Mouse (Mus musculus): Measurements from ENCODE around the gene Ankrd24. TPM values are rescaled to one million over a fixed set of nuclear protein-coding genes. Genes with fewer than 3 reads are reported as not detected.

Ankrd24 gene
- 38.6 and 40.5 TPM in 2 replicates for polyA plus RNA-seq (2012; rRNA removed)

DNA sequence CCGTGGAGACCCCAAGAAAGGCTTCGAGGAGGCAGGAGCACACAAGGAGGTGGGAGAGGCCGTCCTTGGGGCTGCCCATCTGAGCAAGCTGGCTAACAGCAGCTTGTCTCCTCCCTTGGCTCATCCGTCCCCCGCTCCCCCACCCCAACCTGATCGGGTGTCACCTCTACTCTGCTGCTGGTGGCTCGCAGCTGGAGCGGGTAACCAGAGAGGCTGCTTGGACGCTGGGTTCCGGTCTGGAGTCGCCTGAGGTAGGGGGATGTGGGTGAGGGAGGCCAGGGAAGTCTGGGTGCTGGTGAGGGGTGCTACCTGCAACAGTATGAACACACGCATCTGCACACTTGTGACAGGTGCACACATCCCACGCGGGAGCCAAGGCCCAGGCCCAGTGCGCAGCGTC, at the start of gene Ankrd24:
Gene Ankrd24 (plus strand): TSS at position 151 of the 400 bp plus-strand sequence.
- no peak for DNase-seq (ENCODE audit: low read depth)

DNA sequence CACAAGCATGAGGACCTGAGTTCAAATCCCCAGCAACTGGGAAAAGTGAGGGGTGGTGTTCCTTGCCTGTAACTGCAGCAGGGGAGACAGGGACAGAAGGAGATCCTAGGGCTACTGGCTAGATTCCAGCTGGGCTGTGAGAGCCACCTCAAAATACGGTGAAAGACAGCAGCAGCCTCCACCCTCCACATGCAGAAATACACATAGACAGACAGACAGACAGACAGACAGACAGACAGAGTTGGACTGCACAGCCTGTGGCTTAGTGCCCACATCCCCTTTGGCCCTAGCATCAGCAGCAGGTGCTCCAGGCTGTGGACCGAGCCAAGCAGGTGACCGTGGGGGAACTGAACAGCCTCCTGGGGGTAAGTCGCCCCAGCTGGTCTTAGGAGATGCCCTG, 48.4 kb upstream of the Ankrd24 start:
- DNase-seq (ENCODE audit: low read depth) = no peak

DNA sequence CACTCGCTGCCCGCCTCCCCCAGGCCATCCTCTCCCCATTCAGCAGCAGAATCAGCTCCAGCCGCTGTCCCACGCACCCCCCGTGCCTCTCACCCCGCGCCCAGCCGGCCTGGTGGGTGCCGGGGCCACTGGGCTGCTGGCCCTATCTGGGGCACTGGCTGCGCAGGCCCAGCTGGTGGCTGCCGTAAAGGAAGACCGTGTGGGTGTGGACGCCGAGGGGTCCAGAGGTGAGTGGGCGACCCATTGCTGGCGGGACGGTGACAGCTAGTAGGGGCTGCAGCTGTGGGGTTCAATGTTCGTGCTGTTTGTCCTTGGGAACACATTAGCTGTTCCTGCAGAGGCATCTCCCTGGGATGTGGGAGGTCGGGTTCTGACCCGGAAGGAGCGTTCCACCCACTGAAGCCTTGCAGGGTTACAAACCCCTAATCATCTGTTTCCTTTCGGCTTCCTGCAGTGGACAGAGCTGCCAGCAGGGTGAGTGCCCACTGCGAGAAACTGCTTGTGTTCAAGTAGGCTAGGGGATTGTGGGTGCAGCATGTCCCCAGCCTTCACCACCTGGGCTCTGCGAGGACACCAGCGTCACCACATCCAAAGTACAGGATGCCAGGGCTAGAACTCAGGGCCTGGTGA, 47.8 kb upstream of the Ankrd24 start:
- DNase-seq (ENCODE audit: low read depth) = no peak

DNA sequence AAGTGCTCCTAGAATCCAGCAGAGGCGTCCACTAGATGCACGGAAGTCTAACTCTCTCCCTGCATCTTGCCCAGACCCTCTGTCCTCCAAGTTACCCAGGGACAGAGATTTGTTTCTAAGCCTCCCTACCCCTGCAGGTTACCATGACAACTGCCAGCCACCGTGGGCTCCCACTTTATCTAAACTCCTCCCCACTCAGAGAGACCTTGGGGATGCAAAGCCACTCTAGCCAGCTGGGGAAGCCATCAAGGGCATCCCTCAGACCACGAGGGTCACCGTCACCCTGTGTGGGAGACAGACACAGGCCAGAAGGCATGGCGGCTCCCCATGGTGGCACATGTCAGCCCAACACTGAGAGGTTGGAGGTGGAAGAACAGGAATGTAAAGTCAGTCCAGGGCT, 45.0 kb upstream of the Ankrd24 start:
- no peak for DNase-seq (ENCODE audit: low read depth)

DNA sequence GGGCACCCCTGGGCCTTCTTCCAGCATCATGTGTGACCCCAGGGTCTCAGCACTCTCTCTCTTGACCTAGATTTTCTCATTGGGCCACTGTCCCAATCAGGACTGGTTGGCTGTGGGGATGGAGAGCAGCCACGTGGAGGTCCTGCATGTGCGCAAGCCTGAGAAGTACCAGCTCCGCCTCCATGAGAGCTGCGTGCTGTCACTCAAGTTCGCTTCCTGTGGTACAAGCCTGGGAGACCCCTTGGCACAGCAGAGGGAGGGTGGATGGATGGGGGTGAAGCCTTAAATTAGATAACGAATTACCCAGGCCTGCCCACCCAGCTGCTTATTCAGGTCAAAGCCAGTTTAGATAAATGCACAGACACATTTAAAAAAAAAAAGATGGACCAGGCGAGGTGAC, 39.6 kb upstream of the Ankrd24 start:
- no peak for DNase-seq (ENCODE audit: low read depth)

DNA sequence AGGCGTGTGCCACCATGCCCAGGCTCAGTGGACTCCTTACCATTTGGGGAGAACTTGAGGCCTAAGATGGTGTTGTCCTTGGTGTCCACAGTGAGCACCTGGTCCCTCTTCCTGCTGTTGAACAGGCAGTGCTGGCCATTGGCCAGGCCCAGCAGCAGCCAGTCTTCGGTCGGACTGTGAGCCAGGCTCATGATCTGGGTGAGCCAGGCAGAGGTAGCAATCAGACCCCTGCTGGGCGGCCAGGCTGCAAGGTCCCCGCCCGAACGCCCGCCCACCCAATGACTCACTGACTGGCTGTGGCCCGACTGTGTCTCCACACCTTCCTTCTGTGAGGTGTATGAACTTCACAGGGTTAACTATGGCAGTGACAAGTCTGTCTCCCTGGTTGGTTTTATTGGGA, 36.5 kb upstream of the Ankrd24 start:
- no peak for DNase-seq (ENCODE audit: low read depth)

DNA sequence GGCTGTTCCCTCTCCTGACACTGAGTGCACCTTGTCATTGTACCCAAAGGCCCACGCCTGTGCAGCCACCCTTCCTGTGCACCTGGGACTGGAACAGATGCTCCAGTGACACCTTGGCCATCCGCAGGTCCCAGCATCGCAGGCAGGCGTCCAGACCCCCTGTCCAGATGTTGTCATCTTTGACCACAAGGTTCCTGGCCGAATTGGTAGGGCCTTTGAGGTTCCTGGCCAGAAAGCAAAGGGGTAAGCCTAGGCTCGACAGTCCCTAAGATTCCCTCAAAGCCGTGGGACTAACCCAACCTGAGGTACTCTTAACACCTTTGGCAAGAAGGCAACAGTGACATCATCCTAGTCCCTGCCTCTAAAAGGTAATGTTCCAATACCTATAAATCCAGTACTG, 35.7 kb upstream of the Ankrd24 start:
- DNase-seq (ENCODE audit: low read depth) = no peak

DNA sequence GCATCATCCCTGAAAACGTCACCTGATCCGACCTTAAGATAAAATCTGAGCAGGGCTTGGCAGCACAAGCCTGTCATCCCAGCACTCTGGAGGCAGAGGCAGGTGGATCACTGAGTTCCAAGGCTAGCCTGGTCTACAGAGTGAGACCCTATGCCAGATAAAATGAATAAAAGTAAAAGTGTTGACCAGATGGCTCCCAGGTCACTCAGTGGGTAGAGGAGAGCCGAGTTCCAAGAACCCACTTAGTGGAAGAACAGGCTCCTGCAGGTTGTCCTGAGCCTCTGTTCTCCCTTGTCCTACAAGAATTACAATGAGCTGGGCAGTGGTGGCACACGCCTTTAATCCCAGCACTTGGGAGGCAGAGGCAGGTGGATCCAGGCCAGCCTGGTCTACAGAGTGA, 35.1 kb upstream of the Ankrd24 start:
- DNase-seq (ENCODE audit: low read depth) = no peak

DNA sequence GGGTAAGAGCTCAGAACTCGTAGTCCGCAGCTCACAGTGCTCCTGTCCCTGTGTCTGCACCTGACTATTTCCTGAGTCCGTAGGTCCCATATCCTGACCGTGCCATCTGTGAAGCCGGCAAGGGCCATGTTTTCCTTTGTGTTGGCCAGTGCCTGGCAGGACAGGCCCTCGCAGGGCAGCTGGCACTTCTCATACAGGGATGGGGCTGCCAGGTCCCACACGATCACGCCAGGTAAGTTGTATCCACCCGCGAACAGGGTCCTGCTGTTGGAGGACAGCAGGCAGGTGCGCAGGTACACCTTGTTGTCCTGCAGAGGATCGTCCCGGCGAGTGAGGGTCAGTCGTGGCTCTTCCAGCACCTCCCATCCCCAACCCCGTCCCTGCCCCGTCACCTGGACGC, 34.4 kb upstream of the Ankrd24 start:
- no peak for DNase-seq (ENCODE audit: low read depth)

DNA sequence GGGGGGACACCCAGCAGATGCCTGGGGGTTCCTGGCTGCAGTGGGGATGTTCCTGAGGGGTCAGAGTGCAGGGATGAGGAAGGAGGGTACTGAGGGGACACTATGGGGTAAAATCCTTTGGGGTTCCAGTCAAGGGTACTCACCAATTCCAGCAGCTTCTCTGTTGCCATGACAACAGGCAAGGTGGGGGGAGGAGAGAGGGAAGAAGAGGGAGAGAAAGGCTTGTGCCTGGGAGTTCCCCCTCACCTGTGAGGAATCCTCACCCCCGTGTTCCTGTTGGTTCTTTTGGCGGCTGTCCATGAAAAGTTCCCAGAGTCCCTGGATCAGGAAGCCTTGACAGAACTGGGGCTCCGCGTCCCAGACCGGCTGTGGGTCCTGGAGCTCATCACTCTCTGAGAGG, 32.7 kb upstream of the Ankrd24 start:
- no peak for DNase-seq (ENCODE audit: low read depth)

DNA sequence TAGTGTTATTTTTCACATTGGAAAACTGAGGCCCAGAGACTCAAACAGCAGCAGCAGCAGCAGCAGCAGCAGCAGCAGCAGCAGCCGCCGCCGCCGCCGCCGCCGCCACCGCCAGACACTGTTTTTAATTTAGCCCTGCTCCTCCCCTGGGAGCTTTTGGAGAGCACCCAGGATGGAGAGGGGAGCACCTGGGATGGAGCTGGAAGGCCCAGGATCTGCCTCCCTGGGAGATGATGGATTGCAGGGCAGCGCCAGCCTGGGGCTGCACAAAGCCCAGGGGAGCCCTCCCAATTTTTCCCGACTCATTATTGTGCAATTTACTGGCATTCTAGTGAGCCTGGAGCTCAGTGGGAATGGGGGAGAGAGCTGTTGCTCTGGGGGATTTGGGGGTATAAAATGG, 31.7 kb upstream of the Ankrd24 start:
- no peak for DNase-seq (ENCODE audit: low read depth)

DNA sequence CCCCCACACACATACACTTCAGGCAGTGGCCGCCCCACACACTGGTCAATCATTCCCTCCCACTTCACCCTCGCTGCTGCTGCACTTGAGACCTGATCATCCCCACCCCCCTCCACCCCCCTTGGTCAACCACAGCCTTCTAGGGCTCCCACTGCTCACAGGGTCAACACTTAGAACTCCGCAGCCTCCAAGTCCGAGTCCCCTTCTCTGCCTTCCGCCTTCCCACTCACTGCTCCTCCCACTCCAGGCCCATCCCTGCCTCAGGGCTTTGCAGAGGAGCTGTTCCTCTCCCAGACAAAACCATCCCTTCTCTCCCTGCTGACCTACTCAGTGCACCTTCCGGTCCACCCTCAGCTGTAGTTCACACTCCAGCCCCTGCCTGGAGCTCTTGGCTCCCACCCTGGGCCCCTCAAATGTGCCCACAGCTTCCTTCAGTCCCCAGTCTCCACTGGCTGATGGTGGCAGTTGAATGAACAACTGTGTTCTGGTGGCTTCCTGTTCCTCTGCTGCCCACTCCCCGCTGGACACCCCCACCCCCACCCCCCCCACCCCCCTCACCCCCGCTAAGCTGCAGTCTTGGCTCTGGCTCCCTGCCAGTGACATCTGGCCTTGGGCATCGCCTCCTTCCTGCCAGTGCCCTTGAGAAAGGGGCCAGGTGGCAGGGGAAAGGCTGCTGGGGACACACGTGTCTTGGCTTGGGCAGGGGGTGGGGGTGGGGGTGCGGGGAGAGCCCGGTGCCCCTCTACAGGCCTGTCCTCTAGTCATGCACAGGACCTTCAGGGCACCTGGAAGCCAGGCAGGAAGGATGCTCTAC, 31.0 kb upstream of the Ankrd24 start:
- DNase-seq (ENCODE audit: low read depth) = no peak

DNA sequence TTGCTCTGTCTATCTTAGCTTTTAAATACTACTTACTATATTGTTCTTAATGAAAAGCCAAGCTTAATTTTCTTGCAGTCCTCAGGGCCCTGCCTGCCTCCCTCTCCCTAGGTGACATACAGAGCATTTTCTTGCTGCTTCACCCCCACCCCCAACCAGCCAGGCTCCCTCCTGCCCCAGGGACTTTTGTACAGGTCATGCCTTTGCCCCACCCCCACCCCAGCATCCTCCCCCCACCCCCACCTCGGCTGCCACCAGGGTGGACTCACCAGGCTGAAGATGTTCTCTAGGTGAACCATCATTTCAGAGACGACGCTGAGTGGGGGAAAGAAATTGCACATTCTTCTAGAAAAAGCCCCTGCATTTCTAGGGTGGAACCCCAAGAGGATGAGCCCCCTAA, 30.0 kb upstream of the Ankrd24 start:
- DNase-seq (ENCODE audit: low read depth) = no peak

DNA sequence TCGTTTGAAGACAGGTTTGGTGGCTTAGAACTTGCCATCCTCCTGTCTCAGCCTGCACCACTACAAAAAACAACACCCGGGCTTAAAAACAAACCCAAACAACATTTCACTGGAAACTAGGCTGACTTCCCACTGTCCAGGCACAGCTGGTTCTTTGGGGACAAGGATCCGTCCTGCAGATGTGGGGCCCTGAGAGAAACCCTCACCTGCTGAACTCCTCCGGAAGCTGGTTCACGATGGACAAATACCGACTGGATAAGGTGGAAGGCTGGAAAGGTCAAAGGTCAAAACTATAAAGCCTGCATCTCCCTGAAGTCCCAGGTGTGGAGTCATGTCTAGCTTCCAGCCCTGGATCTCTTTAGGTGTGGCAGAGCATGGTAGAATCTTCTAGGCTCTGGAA, 29.5 kb upstream of the Ankrd24 start:
- DNase-seq (ENCODE audit: low read depth) = no peak

DNA sequence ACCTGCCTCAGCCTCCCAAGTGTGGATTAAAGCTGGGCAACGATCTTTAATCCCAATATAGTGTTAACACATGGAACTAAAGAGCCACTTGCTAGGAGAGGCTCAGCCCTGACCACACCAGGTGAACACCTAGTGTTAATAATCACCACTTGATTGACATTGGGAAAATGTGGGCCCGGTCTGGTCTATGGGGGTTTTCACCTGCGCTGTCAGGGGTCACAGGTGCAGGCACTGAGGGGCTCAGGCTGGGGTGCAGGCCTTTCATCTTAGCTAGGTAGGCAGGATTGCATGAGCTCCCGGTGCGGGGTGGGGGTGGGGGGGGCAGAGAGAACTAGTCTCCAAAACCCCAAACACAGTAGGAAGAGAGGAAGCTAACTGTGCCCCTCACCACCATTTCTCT, 28.7 kb upstream of the Ankrd24 start:
- no peak for DNase-seq (ENCODE audit: low read depth)

DNA sequence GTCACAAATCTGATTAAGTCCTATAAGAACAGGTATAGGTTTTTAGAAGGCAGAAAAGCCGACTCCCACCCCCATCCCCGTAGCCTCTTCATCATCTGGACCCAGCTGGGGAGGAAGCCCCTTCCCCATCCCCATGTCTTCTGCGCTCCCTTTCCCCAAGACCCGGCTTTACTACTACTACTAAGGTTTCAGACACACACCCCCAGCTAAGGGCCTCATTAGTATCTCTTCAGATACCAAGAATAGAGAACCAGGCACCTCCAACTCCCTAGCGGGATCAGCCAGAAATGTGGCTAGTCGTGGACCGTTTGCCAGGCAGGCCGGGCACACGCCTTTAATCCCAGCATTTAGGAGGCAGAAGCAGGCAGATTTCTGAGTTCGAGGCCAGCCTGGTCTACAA, 28.2 kb upstream of the Ankrd24 start:
- no peak for DNase-seq (ENCODE audit: low read depth)

DNA sequence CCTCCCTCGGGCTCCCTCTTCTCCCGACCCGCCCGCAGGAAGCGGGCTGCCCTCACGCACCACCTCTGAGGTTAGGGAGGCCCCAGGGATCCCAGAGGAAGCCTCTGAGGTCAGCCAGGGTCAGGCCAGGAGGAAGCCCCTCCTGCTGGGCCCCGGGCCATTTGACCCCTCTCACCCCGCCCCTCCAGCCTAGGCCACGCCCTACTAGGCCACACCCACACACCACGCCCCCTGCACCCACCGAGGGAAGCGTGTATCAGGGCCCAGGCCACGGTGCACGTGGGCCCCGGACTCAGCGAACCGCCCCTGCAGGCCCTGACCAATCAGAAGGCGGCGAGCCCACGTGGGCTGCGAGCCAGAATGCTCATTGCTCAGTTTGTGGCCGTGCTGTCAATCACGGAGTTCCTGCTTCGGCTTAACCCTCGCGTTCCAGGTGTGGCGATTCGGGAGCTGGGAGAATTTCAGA, 27.6 kb upstream of the Ankrd24 start, which contains the start of gene Tle6:
Gene Tle6 (minus strand): TSS at position 336 of the 466 bp plus-strand sequence.
- DNase-seq (ENCODE audit: low read depth) = peak; percentile 54

DNA sequence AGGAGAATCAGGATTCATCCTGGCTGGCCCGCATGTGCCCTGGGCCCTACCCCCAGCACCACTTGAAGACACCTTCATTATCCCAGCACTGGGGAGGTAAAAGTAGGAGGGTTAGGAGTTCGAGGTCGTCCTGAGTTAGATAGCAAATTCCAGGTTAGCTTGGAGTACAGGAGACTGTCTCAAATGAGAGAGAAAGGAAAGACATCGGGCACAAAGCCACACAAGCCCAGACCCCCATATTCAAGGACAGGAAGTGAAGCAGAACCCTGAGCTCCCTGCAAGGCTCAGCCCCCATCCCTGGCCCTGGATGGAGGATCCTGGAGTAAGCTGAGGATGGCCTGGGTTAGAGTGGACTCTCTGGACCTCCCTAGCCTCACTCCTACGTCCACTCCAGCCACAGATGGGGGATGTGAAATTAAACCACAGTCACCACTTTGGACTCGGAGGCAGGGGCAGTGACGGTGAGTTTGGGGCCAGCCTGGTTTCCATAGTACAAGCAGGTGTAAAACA, 26.9 kb upstream of the Ankrd24 start:
- DNase-seq (ENCODE audit: low read depth) = no peak

DNA sequence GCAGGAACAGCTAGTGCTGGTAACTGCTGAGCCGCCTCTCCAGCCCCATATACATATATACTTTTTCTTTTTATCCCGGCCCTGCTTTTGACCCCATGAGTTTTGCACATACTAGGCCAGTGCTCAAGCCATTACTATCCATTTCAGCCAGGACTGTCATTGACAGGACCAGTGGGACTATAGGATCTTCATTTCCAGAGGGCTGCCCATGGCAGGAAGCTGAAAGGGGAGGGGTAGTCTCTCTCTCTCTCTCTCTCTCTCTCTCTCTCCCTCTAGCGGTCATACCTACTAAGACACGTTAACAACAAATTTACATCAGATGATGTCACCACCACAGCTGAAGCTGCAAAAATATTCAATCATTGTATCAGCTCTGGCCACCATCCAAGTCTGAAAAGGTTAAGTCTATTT, 25.6 kb upstream of the Ankrd24 start:
- DNase-seq (ENCODE audit: low read depth) = no peak

DNA sequence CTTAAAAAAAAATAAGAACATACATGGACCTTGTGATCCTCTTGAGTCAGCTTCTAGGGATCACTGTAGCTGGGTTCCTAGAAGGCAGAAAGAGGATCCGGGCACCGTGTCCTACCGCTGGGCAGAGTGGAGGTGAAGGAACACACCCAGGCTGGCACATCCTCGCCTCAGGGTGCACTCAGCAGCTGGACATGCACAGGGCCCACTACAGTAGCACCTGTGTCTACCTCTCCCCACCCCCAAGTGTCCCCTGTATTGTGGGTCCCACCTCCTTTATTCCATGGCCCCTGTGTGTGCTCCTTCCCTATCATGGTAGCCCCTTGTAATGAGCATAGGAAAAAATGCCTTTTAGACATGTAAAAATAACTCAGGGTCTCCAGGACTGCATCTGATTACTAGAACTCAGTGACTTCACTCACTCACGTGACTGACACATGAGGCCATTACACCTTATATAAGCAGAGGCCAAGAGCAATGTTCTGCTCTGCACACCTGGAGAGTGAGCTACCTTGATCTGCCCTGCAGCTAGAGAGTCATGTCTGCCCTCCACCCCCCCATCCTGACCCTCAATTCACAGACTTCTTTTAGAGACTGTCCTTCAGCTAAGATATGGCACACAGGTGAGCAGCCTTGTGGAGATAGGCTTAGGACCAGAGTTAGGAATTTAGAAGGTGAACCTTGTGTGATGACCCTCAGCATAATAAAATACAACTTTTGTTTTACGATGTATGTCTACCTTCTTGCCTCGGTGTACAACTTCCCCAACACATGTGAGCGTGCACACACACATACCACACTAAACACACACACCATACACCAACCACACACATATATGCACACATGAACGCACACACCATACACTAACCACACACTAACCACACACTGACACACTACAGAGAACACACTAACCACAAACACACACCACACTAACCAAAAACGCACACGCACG, 24.0 kb upstream of the Ankrd24 start:
- DNase-seq (ENCODE audit: low read depth) = no peak

DNA sequence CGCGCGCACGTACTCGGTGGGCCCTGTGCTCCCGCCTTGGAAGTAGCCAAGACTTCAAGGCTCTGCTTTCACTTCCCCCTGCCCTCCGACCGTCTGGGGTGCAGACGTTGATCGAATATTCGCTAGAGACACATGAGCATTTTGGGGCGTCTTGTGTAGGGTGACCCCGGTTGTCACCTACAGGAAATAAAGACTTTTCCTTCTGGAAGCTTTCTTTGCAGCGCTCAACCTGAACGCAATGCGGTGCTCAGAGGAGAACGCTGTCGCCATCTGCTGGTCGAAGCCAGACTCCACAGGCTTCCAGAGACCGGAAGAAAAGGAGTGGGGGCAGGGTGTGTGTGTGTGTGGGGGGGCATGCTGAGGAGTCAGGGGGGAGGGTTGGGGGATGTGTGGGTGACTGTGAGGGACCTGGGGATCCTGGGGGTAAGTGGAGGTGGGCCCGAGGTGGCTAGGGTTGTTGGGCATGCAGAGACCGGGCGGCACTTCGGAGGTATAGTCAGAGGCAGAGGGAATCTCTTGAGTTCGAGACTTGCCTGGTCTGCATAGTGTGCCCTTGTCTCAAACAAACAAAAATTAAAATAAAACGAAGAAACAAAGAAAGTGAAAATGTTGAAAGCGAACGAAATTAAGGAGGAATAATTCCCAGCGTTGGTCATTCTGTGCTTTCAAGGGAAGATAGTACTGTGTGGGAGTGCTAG, 23.2 kb upstream of the Ankrd24 start:
- no peak for DNase-seq (ENCODE audit: low read depth)

DNA sequence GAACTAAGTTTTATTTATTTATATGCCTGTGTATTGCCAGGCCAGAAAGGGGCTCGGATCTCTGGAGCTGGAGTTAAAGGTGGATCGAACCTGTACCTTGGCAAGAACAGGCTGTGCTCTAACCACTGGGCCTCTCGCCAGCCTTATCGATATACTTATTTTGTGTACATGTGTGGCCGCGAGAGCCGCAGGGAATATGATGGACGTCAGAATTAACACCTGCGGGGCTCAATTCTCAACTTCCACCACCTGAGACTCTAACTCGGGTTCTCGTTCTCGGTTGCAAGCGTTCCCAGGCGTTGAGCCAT, 22.7 kb upstream of the Ankrd24 start:
- DNase-seq (ENCODE audit: low read depth) = no peak
